Comparison of ENCODE assay signal across 17 mouse cellular contexts in genomic region chr1:193138669-193139068, GRCm38 (mm10). TPM values are rescaled to one million over a fixed set of nuclear protein-coding genes. Genes with fewer than 3 reads are reported as not detected.
A peak's percentile ranks its signal among the peaks of the same experiment; 100 is the strongest.
DNase-seq lines count a peak whose midpoint lies in the region; ATAC-seq and TF ChIP-seq lines count a peak whose summit lies in the region.
"Had no signal": no experiment of that assay in that cellular context is flagged by ENCODE, and none has a peak within 500 bp of the region (broad histone marks: within the 10 kb centered on the region; RNA-seq: fewer than 3 reads in every experiment).

No protein-coding gene starts in this region.

- no peak overlapping the region for H3K9ac ChIP-seq in heart, embryonic 12.5 days
- no peak overlapping the region for H3K9ac ChIP-seq in lung, postnatal 0 days (replicated peaks; ENCODE audit: low read depth)
- H3K9ac ChIP-seq: forebrain, postnatal 0 days; limb, embryonic 12.5 days; lung, embryonic 15.5 days; midbrain, embryonic 13.5 days had no signal

- no peak for TF ChIP-seq CTCF in lung, postnatal 0 days (IDR thresholded peaks at IDR 0.05)

- no peaks in the 10 kb centered on the region for H3K36me3 ChIP-seq in heart, embryonic 12.5 days
- no peaks in the 10 kb centered on the region for H3K36me3 ChIP-seq in lung, postnatal 0 days (ENCODE audit: insufficient read depth, low read length)
- H3K36me3 ChIP-seq in hindbrain, embryonic 10.5 days: no peaks in the 10 kb centered on the region
- H3K36me3 ChIP-seq: limb, embryonic 12.5 days; lung, embryonic 15.5 days; midbrain, embryonic 13.5 days had no signal

- 0 out of 2 replicates have a peak overlapping the region, but pooled peaks have one; percentile 49 for H3K27ac ChIP-seq in heart, embryonic 12.5 days (ENCODE audit: poor library complexity, severe bottlenecking)
- H3K27ac ChIP-seq in lung, postnatal 0 days (ENCODE audit: low read length): no peak overlapping the region
- no peak overlapping the region for H3K27ac ChIP-seq in hindbrain, embryonic 10.5 days
- H3K27ac ChIP-seq: limb, embryonic 12.5 days; lung, embryonic 15.5 days; midbrain, embryonic 13.5 days had no signal

- no peaks in the 10 kb centered on the region for H3K9me3 ChIP-seq in heart, embryonic 12.5 days (replicated peaks)
- H3K9me3 ChIP-seq in lung, postnatal 0 days (ENCODE audit: low read length): no peaks in the 10 kb centered on the region
- H3K9me3 ChIP-seq in hindbrain, embryonic 10.5 days: no peaks in the 10 kb centered on the region
- H3K9me3 ChIP-seq: limb, embryonic 12.5 days; lung, embryonic 15.5 days; midbrain, embryonic 13.5 days had no signal

- TF ChIP-seq EP300 in lung, postnatal 0 days (IDR thresholded peaks at IDR 0.05): no peak

- H3K27me3 ChIP-seq in heart, embryonic 12.5 days (replicated peaks): no peaks in the 10 kb centered on the region
- H3K27me3 ChIP-seq in lung, postnatal 0 days (replicated peaks; ENCODE audit: insufficient read depth, low read length): no peaks in the 10 kb centered on the region
- no peaks in the 10 kb centered on the region for H3K27me3 ChIP-seq in hindbrain, embryonic 10.5 days (ENCODE audit: insufficient read depth, poor library complexity, severe bottlenecking)
- H3K27me3 ChIP-seq: limb, embryonic 12.5 days; lung, embryonic 15.5 days; midbrain, embryonic 13.5 days had no signal

- peaks cover 10% of the 10 kb centered on the region; the same call in 1 of the 2 replicates for H3K4me1 ChIP-seq in heart, embryonic 12.5 days (replicated peaks)
- no peaks in the 10 kb centered on the region for H3K4me1 ChIP-seq in lung, postnatal 0 days (ENCODE audit: insufficient read depth, low read depth, low read length)
- H3K4me1 ChIP-seq in hindbrain, embryonic 10.5 days (replicated peaks): no peaks in the 10 kb centered on the region
- H3K4me1 ChIP-seq: lung, embryonic 15.5 days; midbrain, embryonic 13.5 days had no signal

- 0 out of 2 replicates have a peak, but pooled peaks have one; percentile 31 for ATAC-seq in heart, embryonic 12.5 days (ENCODE audit: insufficient number of reproducible peaks, low FRiP score)
- peak; percentile 3; the same call in 1 of the 2 replicates for ATAC-seq in lung, postnatal 0 days
- peak; percentile 69 for ATAC-seq in megakaryocyte, adult 5-6 weeks (ENCODE audit: poor library complexity, severe bottlenecking)
- ATAC-seq: forebrain, postnatal 0 days; midbrain, embryonic 13.5 days had no signal

- WGBS in heart, embryonic 12.5 days: 38% methylated on average over 3 of the region's 3 CpGs
- WGBS in lung, postnatal 0 days: 34% methylated on average over 3 of the region's 3 CpGs
- WGBS in hindbrain, embryonic 10.5 days: 62% methylated on average over 3 of the region's 3 CpGs

- no peak for DNase-seq in heart, adult 18-20 months
- no peak for DNase-seq in lung, postnatal 0 days (ENCODE audit: low spot score)
- no peak for DNase-seq in lung, postnatal 25 days (ENCODE audit: low spot score)
- no peak for DNase-seq in frontal cortex, adult 2 months (ENCODE audit: extremely low spot score in 1 of 2, low spot score in 1 of 2)
- DNase-seq in hindbrain, embryonic 10.5 days (ENCODE audit: low spot score): no peak
- no peak for DNase-seq in c-Kit-positive CD71-positive TER-119-positive erythroid progenitor cells, embryonic 14.5 days (ENCODE audit: low spot score)
- DNase-seq: cerebellum, adult 2 months; gastrocnemius, postnatal 14 days; heart, postnatal 14 days; right cerebral cortex, postnatal 4 days; thymus, postnatal 4 days had no signal

- no peak overlapping the region for H3K4me3 ChIP-seq in heart, embryonic 12.5 days
- H3K4me3 ChIP-seq in lung, postnatal 0 days (ENCODE audit: low read depth, low read length): no peak overlapping the region
- H3K4me3 ChIP-seq in hindbrain, embryonic 10.5 days: no peak overlapping the region
- H3K4me3 ChIP-seq: limb, embryonic 12.5 days; lung, embryonic 15.5 days; midbrain, embryonic 13.5 days had no signal

- no peak overlapping the region for H3K4me2 ChIP-seq in heart, embryonic 12.5 days
- H3K4me2 ChIP-seq in lung, postnatal 0 days (replicated peaks; ENCODE audit: low read depth, low read length): no peak overlapping the region
- H3K4me2 ChIP-seq: limb, embryonic 12.5 days; lung, embryonic 15.5 days; midbrain, embryonic 13.5 days had no signal

RNA-seq across cellular contexts. Expression of gene Diexf, which starts 8.6 kb away (rescaled TPM):
- 4.8 TPM in 2 replicates for polyA plus RNA-seq in heart, embryonic 12.5 days (2016; fragmentation: Nextera tagmentation; extraction: Ambion mirVana)
- 10 to 100 TPM; 10.1 to 12.4 TPM for total RNA-seq in heart, adult 18-20 months (2021)
- 2.5 and 2.9 TPM in 2 replicates for polyA plus RNA-seq in lung, postnatal 0 days (2015; fragmentation: Nextera tagmentation; extraction: Ambion mirVana)
- 4.4 and 5.8 TPM in 2 replicates for total RNA-seq in megakaryocyte, adult 5-6 weeks (2015)
- total RNA-seq in megakaryocyte, adult 5-6 weeks (2017): 8.4 and 10.4 TPM in 2 replicates
- polyA plus RNA-seq in frontal cortex, adult 2 months (2012; rRNA removed): 17.9 and 18.5 TPM in 2 replicates
- 7.0 and 9.3 TPM in 2 replicates for polyA plus RNA-seq in hindbrain, embryonic 10.5 days (2016; fragmentation: Nextera tagmentation; extraction: Ambion mirVana)

RNA-seq across cellular contexts. Expression of gene Irf6, which starts 14.2 kb away (rescaled TPM):
- 4.8 and 6.6 TPM in 2 replicates for polyA plus RNA-seq in heart, embryonic 12.5 days (2016; fragmentation: Nextera tagmentation; extraction: Ambion mirVana)
- 1 to 10 TPM; 1.1 to 2.5 TPM for total RNA-seq in heart, adult 18-20 months (2021)
- polyA plus RNA-seq in lung, postnatal 0 days (2015; fragmentation: Nextera tagmentation; extraction: Ambion mirVana): 14.3 and 17.0 TPM in 2 replicates
- 0.21 TPM in 1 of 2 replicates, not detected in the other for total RNA-seq in megakaryocyte, adult 5-6 weeks (2015)
- 0.24 and 0.26 TPM in 2 replicates for total RNA-seq in megakaryocyte, adult 5-6 weeks (2017)
- polyA plus RNA-seq in frontal cortex, adult 2 months (2012; rRNA removed): 0.84 and 1.9 TPM in 2 replicates
- polyA plus RNA-seq in hindbrain, embryonic 10.5 days (2016; fragmentation: Nextera tagmentation; extraction: Ambion mirVana): 3.7 and 4.9 TPM in 2 replicates

RNA-seq across cellular contexts. Expression of gene A130010J15Rik, which starts 29.2 kb away (rescaled TPM):
- 13.4 and 13.9 TPM in 2 replicates for polyA plus RNA-seq in heart, embryonic 12.5 days (2016; fragmentation: Nextera tagmentation; extraction: Ambion mirVana)
- 1 to 10 TPM; 4.1 to 5.1 TPM for total RNA-seq in heart, adult 18-20 months (2021)
- 8.3 and 8.4 TPM in 2 replicates for polyA plus RNA-seq in lung, postnatal 0 days (2015; fragmentation: Nextera tagmentation; extraction: Ambion mirVana)
- total RNA-seq in megakaryocyte, adult 5-6 weeks (2015): 4.4 and 4.6 TPM in 2 replicates
- 4.6 and 5.2 TPM in 2 replicates for total RNA-seq in megakaryocyte, adult 5-6 weeks (2017)
- 3.6 and 4.8 TPM in 2 replicates for polyA plus RNA-seq in frontal cortex, adult 2 months (2012; rRNA removed)
- 13.8 and 17.7 TPM in 2 replicates for polyA plus RNA-seq in hindbrain, embryonic 10.5 days (2016; fragmentation: Nextera tagmentation; extraction: Ambion mirVana)

Comparison
In these comparisons a context has a peak if more than half of its experiments do, and no peak if none do; other contexts are left out.
1. ATAC-seq: peak in every context shown above with its lines; median percentile 69 in megakaryocyte, adult 5-6 weeks; 31 in heart, embryonic 12.5 days; 3 in lung, postnatal 0 days.